Mouse (Mus musculus) layer of hippocampus, adult 9-11 months (tissue): ENCODE measurements around the gene Bbc3.

Experiments used
- DNase-seq: peaks from one replicate; pipeline ENCODE4 v3.0.0; 2022

Bbc3 gene

DNA sequence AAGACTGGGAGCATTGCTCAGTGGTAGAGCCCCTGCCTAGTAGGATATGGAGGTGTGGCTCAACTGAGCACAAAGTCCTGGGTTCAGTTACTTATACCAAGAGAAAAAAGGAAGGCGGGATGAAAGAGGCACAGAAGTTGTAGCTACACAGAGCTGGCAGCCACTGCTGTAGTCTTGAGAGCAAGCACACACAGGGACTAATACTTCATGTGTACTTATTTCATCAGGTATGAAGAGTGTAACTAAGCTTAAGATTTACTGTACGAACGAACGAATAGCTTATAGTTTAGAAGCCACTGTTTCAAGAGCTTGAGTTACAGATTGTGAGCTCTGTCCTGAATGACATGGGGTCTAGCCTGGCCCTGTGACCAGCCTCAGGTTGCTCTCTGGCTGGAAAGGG lies 11.0 kb downstream of the Bbc3 start:
- DNase-seq: no peak

DNA sequence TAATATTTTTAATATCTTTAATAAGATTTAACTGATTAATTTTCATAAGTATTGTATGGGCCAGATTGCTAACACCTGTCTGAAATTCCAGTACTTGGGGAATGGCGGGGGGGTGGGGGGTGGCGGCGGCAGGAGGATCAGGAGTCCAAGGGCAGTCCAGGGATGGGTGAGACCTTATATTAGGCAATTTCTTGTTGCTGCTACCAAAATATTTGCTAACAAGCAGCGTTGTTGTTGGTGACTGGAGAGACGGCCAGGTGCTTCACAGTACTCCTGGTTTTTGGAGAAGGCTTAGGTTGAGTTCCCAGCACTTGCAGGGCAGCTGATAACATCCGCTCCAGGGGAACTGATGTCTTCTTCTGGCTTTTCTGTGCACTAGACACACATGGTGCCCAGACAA lies 12.3 kb downstream of the Bbc3 start:
- DNase-seq: no peak

DNA sequence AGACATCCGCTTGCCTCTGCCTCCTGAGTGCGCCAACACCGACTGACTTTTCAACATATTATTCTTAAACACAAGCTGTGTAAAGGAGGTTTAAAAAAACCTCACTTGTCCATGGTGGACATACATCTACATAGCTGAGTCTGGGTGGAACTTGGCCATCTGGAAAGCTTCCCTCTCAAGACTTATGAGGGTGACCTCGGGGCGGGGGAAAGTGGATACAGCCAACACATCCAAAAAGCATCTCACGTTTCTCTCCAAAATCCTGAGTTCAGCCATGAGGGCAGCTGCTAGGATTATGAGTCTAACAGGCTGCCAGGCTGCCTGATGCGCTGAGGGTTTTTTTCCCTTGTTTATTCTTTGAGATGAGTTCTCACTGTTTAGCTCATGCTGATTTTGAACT lies 16.5 kb downstream of the Bbc3 start:
- no peak for DNase-seq

DNA sequence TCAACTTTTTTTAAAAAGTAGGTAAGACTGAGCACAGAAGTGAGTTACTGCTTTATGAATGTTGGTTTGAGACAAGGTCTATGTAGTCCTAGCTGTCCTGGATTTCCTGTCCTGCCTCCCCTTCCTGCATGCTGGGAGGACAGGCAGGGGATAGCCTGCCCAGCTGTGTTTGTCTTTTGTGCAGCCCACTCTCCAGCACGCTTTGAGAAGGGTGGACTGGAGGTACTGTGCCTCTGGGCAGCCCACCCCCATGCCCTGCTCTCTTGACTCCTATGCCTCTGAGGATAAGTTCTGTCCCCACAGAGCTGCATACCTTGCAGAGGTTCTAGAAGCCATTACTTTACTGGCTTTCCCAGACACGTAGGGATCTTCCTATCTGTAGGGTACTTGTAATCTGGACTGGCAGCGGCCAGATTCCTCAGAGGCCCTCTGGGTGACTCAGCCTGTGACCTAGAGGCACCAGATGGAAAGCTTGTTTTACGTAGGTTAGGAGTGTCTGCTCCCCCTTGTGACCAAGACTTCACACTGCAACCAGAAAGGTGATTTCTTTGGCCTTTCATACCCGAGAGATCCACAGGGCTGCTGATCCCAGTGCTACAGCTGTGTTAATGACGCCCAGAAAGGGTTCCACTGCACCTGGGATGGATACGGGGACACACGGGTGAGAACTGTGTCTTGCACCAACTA lies 17.9 kb downstream of the Bbc3 start:
- peak; percentile 49 for DNase-seq

DNA sequence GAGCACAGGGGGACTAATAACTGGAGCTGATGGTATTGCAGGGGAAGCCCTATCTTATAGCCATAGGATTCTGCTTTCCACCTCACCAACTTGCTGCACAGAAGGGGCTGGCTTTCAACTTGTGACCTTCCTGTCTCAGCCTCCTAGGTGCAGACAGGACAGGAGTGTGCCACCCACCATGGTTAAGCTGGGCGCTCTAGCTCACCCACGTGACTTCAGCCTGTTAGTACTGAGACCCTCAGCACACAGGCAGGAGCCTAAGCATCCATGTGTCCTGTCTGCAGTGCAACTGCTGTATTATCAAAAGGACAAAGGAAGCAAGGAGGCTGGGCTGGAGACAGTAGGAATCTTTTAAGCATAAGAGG lies 18.4 kb downstream of the Bbc3 start:
- DNase-seq: no peak

DNA sequence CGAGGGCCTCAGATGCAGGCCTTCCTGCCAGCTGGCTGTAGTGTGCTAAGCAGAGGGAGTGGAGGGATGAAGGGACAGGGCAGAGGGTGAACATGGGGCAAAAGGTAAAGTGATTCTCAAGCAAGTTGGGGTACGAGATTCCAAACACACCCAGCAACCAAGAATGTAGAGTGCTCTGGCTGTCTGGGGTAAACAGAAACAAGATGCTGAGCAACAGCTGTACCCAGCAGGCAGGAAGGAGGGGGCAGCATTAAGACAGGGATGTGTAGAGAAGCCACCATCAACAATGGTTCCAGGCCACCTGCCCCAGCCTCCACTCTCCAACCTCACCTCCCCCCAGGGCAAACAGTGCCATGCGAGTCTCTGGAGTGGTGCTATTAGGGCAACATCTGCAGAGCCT lies 21.0 kb downstream of the Bbc3 start:
- DNase-seq: no peak

- DNase-seq: no peak
Observed at GRCm38 (mm10) chr7:16337733-16338132, 29.5 kb downstream of the Bbc3 start.

DNA sequence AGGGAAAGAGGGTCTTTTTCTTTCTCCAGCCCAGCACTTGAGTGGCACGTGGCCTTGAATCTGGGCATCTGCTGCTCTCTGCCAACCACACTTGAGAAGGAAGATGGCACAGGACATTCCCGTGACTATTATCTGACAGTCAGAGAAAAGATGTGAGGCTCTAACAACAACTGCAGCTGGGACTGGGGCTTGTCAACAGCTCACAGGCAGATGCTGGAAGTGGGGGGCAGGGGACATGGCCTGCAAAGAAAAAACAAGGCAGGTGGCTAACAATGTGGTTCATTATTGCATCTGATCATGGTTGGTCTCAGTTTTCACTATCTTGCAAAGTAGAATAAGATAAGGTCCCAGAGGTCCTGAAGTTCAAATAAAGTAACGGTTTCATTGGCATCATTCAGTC lies 36.4 kb downstream of the Bbc3 start:
- peak; percentile 14 for DNase-seq

DNA sequence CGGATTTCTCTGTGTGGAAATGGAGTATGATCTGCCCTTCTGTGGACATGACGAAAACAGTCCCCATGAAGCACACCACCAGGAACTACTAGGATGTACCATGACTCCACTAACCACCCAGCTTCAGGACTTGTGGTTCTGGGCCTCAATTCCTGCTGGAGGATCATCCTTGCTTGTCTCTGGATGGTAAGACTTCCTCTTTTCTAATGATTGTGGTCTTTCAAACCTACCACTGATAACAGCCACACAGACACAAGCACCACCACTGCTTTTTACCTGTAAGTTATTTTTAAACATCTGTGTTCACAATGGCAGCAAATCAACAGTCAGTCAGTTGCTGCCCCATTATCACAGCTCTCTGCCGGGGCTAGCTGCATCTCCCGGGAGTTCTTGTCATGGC lies 37.1 kb downstream of the Bbc3 start:
- no peak for DNase-seq

DNA sequence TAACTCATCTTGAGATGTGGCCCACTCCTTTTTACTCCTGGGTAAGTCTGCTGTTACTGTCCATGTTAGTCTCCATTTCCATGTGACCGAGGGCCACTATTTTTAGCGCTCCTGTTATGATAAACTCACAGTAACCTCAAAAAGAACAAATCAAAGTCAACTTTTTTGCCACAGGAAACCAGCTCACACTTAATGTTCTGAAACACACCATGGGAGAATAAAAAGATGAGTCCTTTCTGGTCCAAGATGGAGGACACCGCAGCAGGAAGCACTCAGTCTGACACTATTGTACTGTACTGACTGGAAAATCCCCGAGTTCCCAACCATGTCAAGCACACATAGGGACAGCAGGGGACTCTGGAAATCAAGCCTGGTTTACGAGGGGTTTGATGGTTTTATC lies 41.8 kb downstream of the Bbc3 start:
- no peak for DNase-seq

- no peak for DNase-seq
Observed at GRCm38 (mm10) chr7:16355854-16356594, 47.8 kb downstream of the Bbc3 start.

GRCm38 (mm10) chr7:16357602-16358001 lies 49.4 kb downstream of the Bbc3 start:
- no peak for DNase-seq

- no peak for DNase-seq
Observed at GRCm38 (mm10) chr7:16364319-16364718, 56.1 kb downstream of the Bbc3 start.

- no peak for DNase-seq
Observed at GRCm38 (mm10) chr7:16364901-16365500, 56.8 kb downstream of the Bbc3 start.

- DNase-seq: no peak
Observed at GRCm38 (mm10) chr7:16366133-16366646, 58.0 kb downstream of the Bbc3 start.

DNA sequence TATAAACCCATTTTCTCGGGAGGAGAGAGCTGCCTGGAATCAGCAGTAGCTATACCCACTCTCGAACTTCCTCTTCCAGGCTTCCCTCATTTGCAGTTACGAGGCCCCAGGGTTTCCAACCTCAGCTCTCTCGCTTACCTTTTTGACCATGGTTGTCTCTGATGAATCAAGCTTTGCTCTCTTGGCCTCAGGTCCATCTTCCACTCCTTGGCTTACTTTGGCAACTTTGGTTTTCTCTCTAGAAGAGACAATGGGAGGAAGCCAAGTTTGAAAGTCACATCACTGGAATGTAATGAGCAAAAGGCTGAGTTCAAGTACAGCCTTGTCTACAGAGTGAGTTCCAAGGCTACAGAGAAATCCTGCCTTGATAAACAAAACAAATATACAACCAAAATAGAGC lies 58.5 kb downstream of the Bbc3 start:
- DNase-seq: no peak
